Mouse (Mus musculus): ENCODE data around the gene Olfr920. TPM values are rescaled to one million over a fixed set of nuclear protein-coding genes. Genes with fewer than 3 reads are reported as not detected.

Gene Olfr920
- polyA plus RNA-seq, 1 experiment from 2014 or later, result not detected

GRCm38 (mm10) chr9:38792689-38793088 is 40.6 kb downstream of the Olfr920 start:
- Histone ChIP-seq H3K4me3 (ENCODE audit: low read depth, low read length) (no peak overlapping the region), H3K9ac (replicated peaks; ENCODE audit: low read length) (no peak overlapping the region), H3K27ac (replicated peaks; ENCODE audit: low read depth, low read length) (no peak overlapping the region), H3K4me2 (ENCODE audit: low read depth, low read length) (no peak overlapping the region), H3K9me3 (replicated peaks; ENCODE audit: control insufficient read depth, low read length) (no peaks in the 10 kb centered on the region), H3K4me1 (ENCODE audit: control insufficient read depth, insufficient read depth, low read length) (no peaks in the 10 kb centered on the region), H3K36me3 (replicated peaks; ENCODE audit: control insufficient read depth, insufficient read depth, low read depth, low read length) (no peaks in the 10 kb centered on the region), H3K27me3 (ENCODE audit: control insufficient read depth, insufficient read depth, low read length) (no peaks in the 10 kb centered on the region)
- 79% methylated on average over 2 of the region's 2 CpGs for WGBS
- DNase-seq (ENCODE audit: low spot score) (no peak), ATAC-seq (replicated peaks; ENCODE audit: insufficient number of reproducible peaks, low FRiP score, low TSS enrichment, low read depth) (no peak)

DNA sequence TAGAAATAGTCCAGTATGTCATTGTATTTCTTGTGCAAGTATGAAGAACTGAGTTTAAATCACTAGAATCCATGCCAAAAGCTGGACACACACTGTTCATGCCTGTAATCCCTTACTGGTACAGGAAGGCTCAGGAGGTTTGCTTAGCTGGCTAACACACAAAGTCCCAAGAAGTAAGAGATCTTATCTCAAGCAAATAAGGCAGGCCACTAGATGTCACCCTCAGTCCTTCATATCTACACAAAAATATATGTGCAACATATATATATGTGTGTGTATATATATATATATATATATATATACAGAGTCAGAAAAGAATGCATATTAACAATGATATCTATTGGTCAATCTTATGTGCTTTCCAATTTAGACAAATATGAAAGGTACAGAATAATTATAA is 53.6 kb downstream of the Olfr920 start:
- no peak for ATAC-seq (replicated peaks; ENCODE audit: insufficient number of reproducible peaks, low FRiP score, low TSS enrichment, low read depth)
- H3K9ac ChIP-seq (replicated peaks; ENCODE audit: low read length), result no peak overlapping the region

More for the DNA sequence above, 53.6 kb downstream of the Olfr920 start:
- Histone ChIP-seq H3K9me3 (replicated peaks; ENCODE audit: control insufficient read depth, low read length) (no peaks in the 10 kb centered on the region), H3K4me1 (ENCODE audit: control insufficient read depth, insufficient read depth, low read length) (no peaks in the 10 kb centered on the region), H3K36me3 (replicated peaks; ENCODE audit: control insufficient read depth, insufficient read depth, low read depth, low read length) (no peaks in the 10 kb centered on the region), H3K4me2 (ENCODE audit: low read depth, low read length) (no peak overlapping the region), H3K27ac (replicated peaks; ENCODE audit: low read depth, low read length) (no peak overlapping the region), H3K27me3 (ENCODE audit: control insufficient read depth, insufficient read depth, low read length) (no peaks in the 10 kb centered on the region), H3K4me3 (ENCODE audit: low read depth, low read length) (no peak overlapping the region)
- no peak for DNase-seq (ENCODE audit: low spot score)

Other genes with a start within 250 kb of the Olfr920 start
- not detected in 2 replicates for gene Olfr911-ps1, start 230.7 kb upstream of the Olfr920 start, polyA plus RNA-seq (2014; fragmentation: Nextera tagmentation; extraction: Ambion mirVana)
- gene Olfr910, start 214.4 kb upstream of the Olfr920 start, polyA plus RNA-seq (2014; fragmentation: Nextera tagmentation; extraction: Ambion mirVana), result not detected in 2 replicates
- gene Olfr912, start 172.1 kb upstream of the Olfr920 start, polyA plus RNA-seq (2014; fragmentation: Nextera tagmentation; extraction: Ambion mirVana), result not detected in 2 replicates
- not detected in 2 replicates for gene Olfr913, start 159.5 kb upstream of the Olfr920 start, polyA plus RNA-seq (2014; fragmentation: Nextera tagmentation; extraction: Ambion mirVana)
- gene Olfr914, start 147.2 kb upstream of the Olfr920 start, polyA plus RNA-seq (2014; fragmentation: Nextera tagmentation; extraction: Ambion mirVana), result not detected in 2 replicates
- gene Olfr916, start 92.4 kb upstream of the Olfr920 start, polyA plus RNA-seq (2014; fragmentation: Nextera tagmentation; extraction: Ambion mirVana), result not detected in 2 replicates
- gene Olfr917, start 86.5 kb upstream of the Olfr920 start, polyA plus RNA-seq (2014; fragmentation: Nextera tagmentation; extraction: Ambion mirVana), result not detected in 2 replicates
- gene Olfr918, start 77.7 kb upstream of the Olfr920 start, polyA plus RNA-seq (2014; fragmentation: Nextera tagmentation; extraction: Ambion mirVana), result not detected in 2 replicates
- gene Olfr919, start 48.6 kb upstream of the Olfr920 start, polyA plus RNA-seq (2014; fragmentation: Nextera tagmentation; extraction: Ambion mirVana), result not detected in 2 replicates
- gene Vwa5a, start 34.0 kb upstream of the Olfr920 start, polyA plus RNA-seq (2014; fragmentation: Nextera tagmentation; extraction: Ambion mirVana), result 11.5 and 13.6 TPM in 2 replicates
- not detected in 2 replicates for gene Olfr921, start 20.8 kb downstream of the Olfr920 start, polyA plus RNA-seq (2014; fragmentation: Nextera tagmentation; extraction: Ambion mirVana)
- not detected in 2 replicates for gene Olfr922, start 62.3 kb downstream of the Olfr920 start, polyA plus RNA-seq (2014; fragmentation: Nextera tagmentation; extraction: Ambion mirVana)
- not detected in 2 replicates for gene Olfr923, start 74.2 kb downstream of the Olfr920 start, polyA plus RNA-seq (2014; fragmentation: Nextera tagmentation; extraction: Ambion mirVana)
- not detected in 2 replicates for gene Olfr924, start 92.2 kb downstream of the Olfr920 start, polyA plus RNA-seq (2014; fragmentation: Nextera tagmentation; extraction: Ambion mirVana)
- not detected in 2 replicates for gene Olfr26, start 102.8 kb downstream of the Olfr920 start, polyA plus RNA-seq (2014; fragmentation: Nextera tagmentation; extraction: Ambion mirVana)
- gene Olfr926, start 124.8 kb downstream of the Olfr920 start, polyA plus RNA-seq (2014; fragmentation: Nextera tagmentation; extraction: Ambion mirVana), result not detected in 2 replicates
- not detected in 2 replicates for gene Olfr930, start 177.5 kb downstream of the Olfr920 start, polyA plus RNA-seq (2014; fragmentation: Nextera tagmentation; extraction: Ambion mirVana)
- not detected in 2 replicates for gene Olfr933, start 220.0 kb downstream of the Olfr920 start, polyA plus RNA-seq (2014; fragmentation: Nextera tagmentation; extraction: Ambion mirVana)
- gene Olfr934, start 236.0 kb downstream of the Olfr920 start, polyA plus RNA-seq (2014; fragmentation: Nextera tagmentation; extraction: Ambion mirVana), result not detected in 2 replicates
- gene Olfr935, start 247.4 kb downstream of the Olfr920 start, polyA plus RNA-seq (2014; fragmentation: Nextera tagmentation; extraction: Ambion mirVana), result not detected in 2 replicates